Mouse (Mus musculus): ENCODE results near the gene Corin. TPM values are rescaled to one million over a fixed set of nuclear protein-coding genes. Genes with fewer than 3 reads are reported as not detected.

Corin gene
- 1.1 and 1.2 TPM in 2 replicates for polyA plus RNA-seq (2015; fragmentation: Nextera tagmentation; extraction: Ambion mirVana)

GRCm38 (mm10) chr5:72503531-72504523, at the start of gene Corin:
Corin (minus strand) TSS chr5:72504473.
- no peaks in the 10 kb centered on the region for H3K36me3 ChIP-seq (replicated peaks)
- H3K4me1 ChIP-seq, result peaks cover 13% of the 10 kb centered on the region; the same call in 1 of the 2 replicates
- peak within 1 kb of the TSS; percentile 18; the same call in 1 of the 2 replicates for H3K9ac ChIP-seq
- ATAC-seq (replicated peaks), result peak; percentile 46
- H3K9me3 ChIP-seq, result no peaks in the 10 kb centered on the region
- H3K4me2 ChIP-seq, result peak within 1 kb of the TSS; percentile 73
- 2% methylated on average over 64 of the region's 64 CpGs for WGBS
- no peak within 1 kb of the TSS for H3K27ac ChIP-seq
- peaks cover 30% of the 10 kb centered on the region for H3K27me3 ChIP-seq (replicated peaks)
- H3K4me3 ChIP-seq, result peak within 1 kb of the TSS; percentile 38

DNA sequence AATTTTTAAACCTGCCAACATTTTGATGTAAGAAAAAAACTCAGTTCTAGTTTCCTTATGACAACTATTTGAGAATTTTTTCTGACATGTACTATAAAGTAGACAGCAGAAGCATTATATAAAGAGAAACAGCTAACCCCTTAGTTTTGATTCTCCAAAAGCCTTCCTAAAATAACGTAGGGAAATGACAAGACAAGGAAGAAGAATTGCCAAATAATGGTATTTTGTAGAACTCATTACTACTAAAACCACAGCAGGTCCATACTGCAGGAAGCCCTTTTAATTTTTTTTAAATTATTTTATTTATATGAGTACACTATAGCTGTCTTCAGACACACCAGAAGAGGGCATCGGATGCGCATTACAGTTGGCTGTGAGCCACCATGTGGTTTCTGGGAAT, 46.9 kb upstream of the Corin start:
- Histone ChIP-seq H3K27ac (no peak overlapping the region), H3K9me3 (no peaks in the 10 kb centered on the region), H3K4me2 (no peak overlapping the region), H3K4me1 (no peaks in the 10 kb centered on the region), H3K27me3 (replicated peaks) (no peaks in the 10 kb centered on the region), H3K4me3 (no peak overlapping the region), H3K36me3 (replicated peaks) (peaks cover 3% of the 10 kb centered on the region; the same call in 1 of the 2 replicates), H3K9ac (no peak overlapping the region)
- ATAC-seq (replicated peaks), result no peak
- WGBS, result 92% methylated on average over 3 of the region's 3 CpGs

DNA sequence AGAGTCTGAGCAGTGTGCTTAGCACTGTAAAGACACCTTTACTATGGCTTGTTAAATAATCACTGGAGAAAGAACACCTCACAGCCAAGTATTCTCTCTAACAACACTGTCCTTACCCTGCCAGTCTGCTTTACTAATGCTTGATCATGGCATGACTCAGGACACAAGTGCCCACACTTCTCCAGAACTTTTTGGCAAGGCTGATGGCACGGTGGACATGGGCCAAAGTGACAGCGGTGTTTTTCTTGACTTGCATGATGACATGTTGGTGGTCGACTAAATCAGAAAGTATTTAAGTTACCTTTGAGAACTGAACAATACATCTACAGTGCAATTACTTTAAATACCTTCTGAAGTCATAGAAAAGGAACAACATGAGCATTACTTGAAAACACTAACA, 24.6 kb upstream of the Corin start:
- Histone ChIP-seq H3K4me2 (no peak overlapping the region), H3K4me1 (no peaks in the 10 kb centered on the region), H3K9me3 (no peaks in the 10 kb centered on the region), H3K27ac (no peak overlapping the region), H3K36me3 (replicated peaks) (peaks cover 17% of the 10 kb centered on the region), H3K4me3 (no peak overlapping the region), H3K27me3 (replicated peaks) (no peaks in the 10 kb centered on the region), H3K9ac (no peak overlapping the region)
- no peak for ATAC-seq (replicated peaks)
- 95% methylated on average over 3 of the region's 3 CpGs for WGBS

DNA sequence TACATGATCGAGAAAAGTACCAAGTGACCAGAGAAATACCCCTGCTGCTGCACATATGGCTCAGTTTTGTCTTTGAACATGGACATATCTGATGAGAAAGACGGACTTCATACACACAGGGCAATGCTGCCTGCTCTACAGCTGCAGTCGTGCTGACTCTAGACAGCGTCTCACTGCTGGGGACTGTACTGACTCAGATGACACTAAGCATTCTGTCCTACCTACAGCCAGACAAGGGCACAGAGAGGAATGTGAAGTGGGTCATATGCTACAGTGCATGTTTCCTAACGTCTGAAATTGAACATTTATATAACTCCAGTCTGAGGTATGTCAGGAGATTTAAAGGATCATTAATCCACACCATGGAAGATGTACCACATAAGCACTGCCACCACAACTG, 9.5 kb upstream of the Corin start:
- no peak for ATAC-seq (replicated peaks)
- Histone ChIP-seq H3K4me1 (no peaks in the 10 kb centered on the region), H3K27ac (no peak overlapping the region), H3K9me3 (no peaks in the 10 kb centered on the region), H3K4me2 (no peak overlapping the region), H3K4me3 (no peak overlapping the region), H3K36me3 (replicated peaks) (peaks cover 9% of the 10 kb centered on the region), H3K9ac (no peak overlapping the region), H3K27me3 (replicated peaks) (no peaks in the 10 kb centered on the region)
- 88% methylated on average over 5 of the region's 5 CpGs for WGBS

GRCm38 (mm10) chr5:72505740-72506139, 1.5 kb upstream of the Corin start:
- ATAC-seq (replicated peaks), result peak; percentile 43; the same call in 1 of the 2 replicates
- no peak overlapping the region for H3K4me3 ChIP-seq
- no peak overlapping the region for H3K9ac ChIP-seq
- peaks cover 13% of the 10 kb centered on the region; the same call in 1 of the 2 replicates for H3K4me1 ChIP-seq
- WGBS, result 77% methylated on average over 5 of the region's 5 CpGs
- no peak overlapping the region for H3K27ac ChIP-seq
- peaks cover 30% of the 10 kb centered on the region for H3K27me3 ChIP-seq (replicated peaks)
- H3K36me3 ChIP-seq (replicated peaks), result no peaks in the 10 kb centered on the region
- H3K9me3 ChIP-seq, result no peaks in the 10 kb centered on the region
- no peak overlapping the region for H3K4me2 ChIP-seq

GRCm38 (mm10) chr5:72502778-72503177, 1.5 kb downstream of the Corin start:
- Histone ChIP-seq H3K4me3 (no peak overlapping the region), H3K27ac (no peak overlapping the region), H3K9me3 (no peaks in the 10 kb centered on the region), H3K4me1 (peaks cover 13% of the 10 kb centered on the region; the same call in 1 of the 2 replicates), H3K4me2 (no peak overlapping the region), H3K27me3 (replicated peaks) (peaks cover 30% of the 10 kb centered on the region), H3K9ac (no peak overlapping the region), H3K36me3 (replicated peaks) (no peaks in the 10 kb centered on the region)
- no peak for ATAC-seq (replicated peaks)
- WGBS, result 78% methylated on average over 8 of the region's 8 CpGs

- no peak overlapping the region for H3K27ac ChIP-seq
- H3K4me1 ChIP-seq, result peaks cover 13% of the 10 kb centered on the region; the same call in 1 of the 2 replicates
- peaks cover 30% of the 10 kb centered on the region for H3K27me3 ChIP-seq (replicated peaks)
- H3K4me3 ChIP-seq, result no peak overlapping the region
- H3K9ac ChIP-seq, result no peak overlapping the region
- no peaks in the 10 kb centered on the region for H3K36me3 ChIP-seq (replicated peaks)
- no peak overlapping the region for H3K4me2 ChIP-seq
- H3K9me3 ChIP-seq, result no peaks in the 10 kb centered on the region
- WGBS, result 57% methylated on average over 3 of the region's 3 CpGs
- no peak for ATAC-seq (replicated peaks)
Observed at GRCm38 (mm10) chr5:72501763-72502162, 2.5 kb downstream of the Corin start.

DNA sequence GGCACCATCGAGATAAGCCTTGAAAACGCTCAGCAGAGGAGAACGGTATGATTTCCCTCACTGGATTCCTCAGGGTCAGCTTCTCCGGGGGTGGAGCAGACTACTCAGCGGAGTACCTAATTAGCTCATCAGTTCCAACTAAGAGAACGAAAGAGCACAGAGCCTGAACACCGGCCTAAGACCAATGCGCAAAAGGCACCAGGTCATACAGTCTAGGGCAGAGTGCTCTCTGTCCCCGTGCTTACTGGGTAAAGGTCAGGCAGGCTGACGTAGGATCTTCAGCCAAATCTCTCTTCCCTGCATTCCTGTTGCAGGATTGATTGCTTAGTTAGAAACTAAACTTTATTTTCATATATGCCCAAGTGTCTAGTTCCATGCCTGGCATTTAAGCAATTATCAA, 6.0 kb downstream of the Corin start:
- H3K9me3 ChIP-seq, result no peaks in the 10 kb centered on the region
- no peak for ATAC-seq (replicated peaks)
- peaks cover 8% of the 10 kb centered on the region for H3K27me3 ChIP-seq (replicated peaks)
- H3K4me2 ChIP-seq, result no peak overlapping the region
- WGBS, result 73% methylated on average over 10 of the region's 10 CpGs
- no peaks in the 10 kb centered on the region for H3K36me3 ChIP-seq (replicated peaks)
- no peak overlapping the region for H3K4me3 ChIP-seq
- H3K9ac ChIP-seq, result no peak overlapping the region
- H3K27ac ChIP-seq, result no peak overlapping the region
- peaks cover 2% of the 10 kb centered on the region; the same call in 1 of the 2 replicates for H3K4me1 ChIP-seq

GRCm38 (mm10) chr5:72496756-72497155, 7.5 kb downstream of the Corin start:
- H3K36me3 ChIP-seq (replicated peaks), result no peaks in the 10 kb centered on the region
- H3K9me3 ChIP-seq, result no peaks in the 10 kb centered on the region
- ATAC-seq (replicated peaks), result no peak
- no peak overlapping the region for H3K9ac ChIP-seq
- no peak overlapping the region for H3K27ac ChIP-seq
- H3K4me2 ChIP-seq, result no peak overlapping the region
- 80% methylated on average over 4 of the region's 4 CpGs for WGBS
- H3K4me1 ChIP-seq, result no peaks in the 10 kb centered on the region
- H3K4me3 ChIP-seq, result no peak overlapping the region
- no peaks in the 10 kb centered on the region for H3K27me3 ChIP-seq (replicated peaks)

GRCm38 (mm10) chr5:72493906-72494305, 10.4 kb downstream of the Corin start:
- Histone ChIP-seq H3K27me3 (replicated peaks) (no peaks in the 10 kb centered on the region), H3K27ac (no peak overlapping the region), H3K9me3 (no peaks in the 10 kb centered on the region), H3K9ac (no peak overlapping the region), H3K36me3 (replicated peaks) (no peaks in the 10 kb centered on the region), H3K4me3 (no peak overlapping the region), H3K4me2 (no peak overlapping the region), H3K4me1 (no peaks in the 10 kb centered on the region)
- ATAC-seq (replicated peaks), result no peak
- 87% methylated on average over 7 of the region's 7 CpGs for WGBS

GRCm38 (mm10) chr5:72491232-72491631, 13.0 kb downstream of the Corin start:
- Histone ChIP-seq H3K36me3 (replicated peaks) (no peaks in the 10 kb centered on the region), H3K9me3 (no peaks in the 10 kb centered on the region), H3K4me1 (no peaks in the 10 kb centered on the region), H3K4me3 (no peak overlapping the region), H3K4me2 (no peak overlapping the region), H3K27me3 (replicated peaks) (no peaks in the 10 kb centered on the region), H3K9ac (no peak overlapping the region), H3K27ac (no peak overlapping the region)
- WGBS, result 54% methylated on average over 2 of the region's 2 CpGs
- ATAC-seq (replicated peaks), result no peak

- H3K36me3 ChIP-seq (replicated peaks), result no peaks in the 10 kb centered on the region
- no peaks in the 10 kb centered on the region for H3K4me1 ChIP-seq
- H3K27ac ChIP-seq, result no peak overlapping the region
- H3K27me3 ChIP-seq (replicated peaks), result no peaks in the 10 kb centered on the region
- H3K4me3 ChIP-seq, result no peak overlapping the region
- no peak for ATAC-seq (replicated peaks)
- H3K9me3 ChIP-seq, result no peaks in the 10 kb centered on the region
- no peak overlapping the region for H3K9ac ChIP-seq
- no peak overlapping the region for H3K4me2 ChIP-seq
- WGBS, result 31% methylated on average over 7 of the region's 7 CpGs
Observed at GRCm38 (mm10) chr5:72480456-72480855, 23.8 kb downstream of the Corin start.

Measured in midbrain, embryonic 15.5 days (tissue).